Mouse (Mus musculus) lung, embryonic 16.5 days (tissue): ENCODE measurements at regions not wholly inside any gene's neighbourhood (a gene's known extent, or its start where the extent isn't known, plus 50 kb on each side); places are given as distances from the start of the nearest gene placed in this dataset.

Experiments used
- ATAC-seq: fragments of 200-750 bp; cut with Nextera tagmentation; 2 replicates; pipeline ENCODE4 v1.8.0; 2017; ENCODE audit warnings: low read depth, mild to moderate bottlenecking, moderate library complexity
- H3K27ac ChIP-seq: fragments of 300-500 bp; sonication (generic); 2 replicates; pipeline ENCODE4 v1.5.1; 2014; ENCODE audit warnings: mild to moderate bottlenecking, control low read depth, low read length
- H3K27me3 ChIP-seq: fragments of 300-500 bp; sonication (generic); 2 replicates; pipeline ENCODE4 v1.6.1; 2014; ENCODE audit warnings: low read depth, low read length, mixed read lengths; ENCODE audit not compliant: control insufficient read depth, insufficient read depth
- H3K36me3 ChIP-seq: fragments of 300-500 bp; sonication (generic); 2 replicates; pipeline ENCODE4 v1.6.1; 2014; ENCODE audit warnings: low read length; ENCODE audit not compliant: control insufficient read depth, insufficient read depth
- H3K4me1 ChIP-seq: fragments of 300-500 bp; sonication (generic); replicated peaks from 2 replicates; pipeline ENCODE4 v1.6.1; 2014; ENCODE audit warnings: low read length, mixed read lengths; ENCODE audit not compliant: control insufficient read depth, insufficient read depth
- H3K4me2 ChIP-seq: fragments of 300-500 bp; sonication (generic); 2 replicates; pipeline ENCODE4 v1.6.1; 2014; ENCODE audit warnings: low read depth, low read length, control low read depth
- H3K4me3 ChIP-seq: fragments of 300-500 bp; sonication (generic); 2 replicates; pipeline ENCODE4 v1.5.1; 2014; ENCODE audit warnings: mild to moderate bottlenecking, low read length, control low read depth
- H3K9ac ChIP-seq: fragments of 300-500 bp; sonication (generic); 2 replicates; pipeline ENCODE4 v1.6.1; 2014; ENCODE audit warnings: low read length, control low read depth
- H3K9me3 ChIP-seq: fragments of 300-500 bp; sonication (generic); 2 replicates; pipeline ENCODE4 v1.6.1; 2016; ENCODE audit warnings: low read length; ENCODE audit not compliant: control insufficient read depth
- WGBS: fragments of 180-500 bp; shearing (Covaris S2); extraction: QIAGEN DNeasy Blood & Tissue Kit; methylation state at CpG from one replicate; pipeline ENCODE4 v1.1.7; 2014; 5-methylcytosine and 5-hydroxymethylcytosine counted together

- H3K4me2 ChIP-seq = no peak overlapping the region
- no peaks in the 10 kb centered on the region for H3K9me3 ChIP-seq
- no peak for ATAC-seq
- H3K9ac ChIP-seq = no peak overlapping the region
- no peaks in the 10 kb centered on the region for H3K27me3 ChIP-seq
- no peak overlapping the region for H3K27ac ChIP-seq
- WGBS = 14% methylated on average over 1 of the region's 1 CpGs
- no peaks in the 10 kb centered on the region for H3K4me1 ChIP-seq
- H3K36me3 ChIP-seq = no peaks in the 10 kb centered on the region
- H3K4me3 ChIP-seq = no peak overlapping the region
Measured at GRCm38 (mm10) chr12:58516800-58517199, 247.7 kb upstream of the Clec14a start.

GRCm38 (mm10) chr12:58513951-58514350 is 244.9 kb upstream of the Clec14a start:
- H3K27me3 ChIP-seq = no peaks in the 10 kb centered on the region
- H3K4me1 ChIP-seq = no peaks in the 10 kb centered on the region
- no peaks in the 10 kb centered on the region for H3K36me3 ChIP-seq
- no peak overlapping the region for H3K9ac ChIP-seq
- H3K9me3 ChIP-seq = no peaks in the 10 kb centered on the region
- ATAC-seq = no peak
- no peak overlapping the region for H3K4me2 ChIP-seq
- 76% methylated on average over 1 of the region's 1 CpGs for WGBS
- no peak overlapping the region for H3K27ac ChIP-seq
- H3K4me3 ChIP-seq = no peak overlapping the region

GRCm38 (mm10) chr12:58512645-58513044 is 243.6 kb upstream of the Clec14a start:
- H3K4me2 ChIP-seq = no peak overlapping the region
- H3K9me3 ChIP-seq = no peaks in the 10 kb centered on the region
- no peak overlapping the region for H3K9ac ChIP-seq
- H3K36me3 ChIP-seq = no peaks in the 10 kb centered on the region
- H3K4me3 ChIP-seq = no peak overlapping the region
- no peaks in the 10 kb centered on the region for H3K27me3 ChIP-seq
- 73% methylated on average over 7 of the region's 7 CpGs for WGBS
- no peak overlapping the region for H3K27ac ChIP-seq
- no peaks in the 10 kb centered on the region for H3K4me1 ChIP-seq
- no peak for ATAC-seq

- Histone ChIP-seq H3K36me3 (no peaks in the 10 kb centered on the region), H3K27me3 (no peaks in the 10 kb centered on the region), H3K4me2 (no peak overlapping the region), H3K9ac (no peak overlapping the region), H3K4me1 (no peaks in the 10 kb centered on the region), H3K27ac (no peak overlapping the region), H3K4me3 (no peak overlapping the region), H3K9me3 (no peaks in the 10 kb centered on the region)
- no peak for ATAC-seq
Measured at GRCm38 (mm10) chr12:58504283-58504682, 235.2 kb upstream of the Clec14a start.

- ATAC-seq = no peak
- Histone ChIP-seq H3K4me1 (no peaks in the 10 kb centered on the region), H3K4me3 (no peak overlapping the region), H3K36me3 (no peaks in the 10 kb centered on the region), H3K27ac (no peak overlapping the region), H3K9me3 (no peaks in the 10 kb centered on the region), H3K4me2 (no peak overlapping the region), H3K27me3 (no peaks in the 10 kb centered on the region), H3K9ac (no peak overlapping the region)
Measured at GRCm38 (mm10) chr12:58474181-58474580, 205.1 kb upstream of the Clec14a start.

GRCm38 (mm10) chr12:58473511-58473910 is 204.4 kb upstream of the Clec14a start:
- H3K9ac ChIP-seq = no peak overlapping the region
- ATAC-seq = no peak
- 68% methylated on average over 1 of the region's 1 CpGs for WGBS

GRCm38 (mm10) chr12:58460465-58460864 is 191.4 kb upstream of the Clec14a start:
- Histone ChIP-seq H3K9me3 (no peaks in the 10 kb centered on the region), H3K4me3 (no peak overlapping the region), H3K27me3 (no peaks in the 10 kb centered on the region), H3K36me3 (no peaks in the 10 kb centered on the region), H3K4me2 (no peak overlapping the region), H3K4me1 (no peaks in the 10 kb centered on the region), H3K27ac (no peak overlapping the region), H3K9ac (no peak overlapping the region)
- ATAC-seq = no peak
- WGBS = 77% methylated on average over 3 of the region's 3 CpGs

More at GRCm38 (mm10) chr12:58473511-58473910, 204.4 kb upstream of the Clec14a start:
- Histone ChIP-seq H3K4me1 (no peaks in the 10 kb centered on the region), H3K9me3 (no peaks in the 10 kb centered on the region), H3K4me3 (no peak overlapping the region), H3K4me2 (no peak overlapping the region), H3K36me3 (no peaks in the 10 kb centered on the region), H3K27ac (no peak overlapping the region), H3K27me3 (no peaks in the 10 kb centered on the region)

GRCm38 (mm10) chr12:58454828-58455227 is 185.7 kb upstream of the Clec14a start:
- no peak overlapping the region for H3K9ac ChIP-seq
- 78% methylated on average over 2 of the region's 2 CpGs for WGBS
- ATAC-seq = no peak
- no peak overlapping the region for H3K4me3 ChIP-seq
- H3K27me3 ChIP-seq = no peaks in the 10 kb centered on the region
- no peak overlapping the region for H3K4me2 ChIP-seq
- H3K9me3 ChIP-seq = no peaks in the 10 kb centered on the region
- no peak overlapping the region for H3K27ac ChIP-seq
- no peaks in the 10 kb centered on the region for H3K36me3 ChIP-seq
- no peaks in the 10 kb centered on the region for H3K4me1 ChIP-seq

- Histone ChIP-seq H3K4me3 (no peak overlapping the region), H3K36me3 (no peaks in the 10 kb centered on the region), H3K9me3 (no peaks in the 10 kb centered on the region), H3K4me2 (no peak overlapping the region), H3K9ac (no peak overlapping the region), H3K27ac (no peak overlapping the region), H3K4me1 (no peaks in the 10 kb centered on the region), H3K27me3 (no peaks in the 10 kb centered on the region)
- 54% methylated on average over 3 of the region's 3 CpGs for WGBS
- ATAC-seq = no peak
Measured at GRCm38 (mm10) chr12:58443007-58443406, 173.9 kb upstream of the Clec14a start.

- H3K4me1 ChIP-seq = no peaks in the 10 kb centered on the region
- H3K27me3 ChIP-seq = no peaks in the 10 kb centered on the region
- H3K9me3 ChIP-seq = no peaks in the 10 kb centered on the region
- ATAC-seq = no peak
- WGBS = 85% methylated on average over 2 of the region's 2 CpGs
- no peak overlapping the region for H3K9ac ChIP-seq
- no peak overlapping the region for H3K4me3 ChIP-seq
- H3K27ac ChIP-seq = no peak overlapping the region
- H3K36me3 ChIP-seq = no peaks in the 10 kb centered on the region
- no peak overlapping the region for H3K4me2 ChIP-seq
Measured at GRCm38 (mm10) chr12:58441962-58442361, 172.9 kb upstream of the Clec14a start.
